Mouse (Mus musculus) limb, embryonic 14.5 days (tissue): ENCODE measurements around the gene Atpif1. TPM values are rescaled to one million over a fixed set of nuclear protein-coding genes. Genes with fewer than 3 reads are reported as not detected.

Experiments used
- ATAC-seq: fragments of 200-750 bp; cut with Nextera tagmentation; 2 replicates; pipeline ENCODE4 v1.8.0; 2017; ENCODE audit warnings: low read depth, moderate number of reproducible peaks, moderate TSS enrichment; ENCODE audit not compliant: low FRiP score
- DNase-seq: peaks from one replicate; pipeline ENCODE4 v3.0.0-alpha.2; 2015; ENCODE audit warnings: low spot score
- H3K27ac ChIP-seq: fragments of 300-500 bp; sonication (generic); replicated peaks from 2 replicates; pipeline ENCODE4 v1.5.1; 2014; ENCODE audit warnings: low read depth, mild to moderate bottlenecking, low read length, moderate library complexity, mixed read lengths
- H3K27me3 ChIP-seq: fragments of 300-500 bp; sonication (generic); 2 replicates; pipeline ENCODE4 v1.6.1; 2014; ENCODE audit warnings: low read length, mixed read lengths; ENCODE audit not compliant: control insufficient read depth, insufficient read depth
- H3K36me3 ChIP-seq: fragments of 300-500 bp; sonication (generic); 2 replicates; pipeline ENCODE4 v1.6.1; 2014; ENCODE audit warnings: mild to moderate bottlenecking, low read length, moderate library complexity, mixed read lengths; ENCODE audit not compliant: control insufficient read depth, insufficient read depth
- H3K4me1 ChIP-seq: fragments of 300-500 bp; sonication (generic); 2 replicates; pipeline ENCODE4 v1.6.1; 2014; ENCODE audit warnings: antibody characterized with exemption, low read length, mixed read lengths; ENCODE audit not compliant: control insufficient read depth, insufficient read depth
- H3K4me2 ChIP-seq: fragments of 300-500 bp; sonication (generic); replicated peaks from 2 replicates; pipeline ENCODE4 v1.6.1; 2014; ENCODE audit warnings: low read depth, mild to moderate bottlenecking, low read length, moderate library complexity; ENCODE audit not compliant: severe bottlenecking
- H3K4me3 ChIP-seq: fragments of 300-500 bp; sonication (generic); replicated peaks from 2 replicates; pipeline ENCODE4 v1.5.1; 2014; ENCODE audit warnings: low read length
- H3K9ac ChIP-seq: fragments of 300-500 bp; sonication (generic); 2 replicates; pipeline ENCODE4 v1.6.1; 2014; ENCODE audit warnings: mild to moderate bottlenecking, low read depth, low read length, moderate library complexity; ENCODE audit not compliant: severe bottlenecking
- H3K9me3 ChIP-seq: fragments of 300-500 bp; sonication (generic); 2 replicates; pipeline ENCODE4 v1.6.1; 2016; ENCODE audit warnings: low read length; ENCODE audit not compliant: control insufficient read depth
- POLR2A ChIP-seq: fragments of 200-500 bp; IDR thresholded peaks from 2 replicates; pipeline ENCODE4 v1.8.0; 2012; ENCODE audit warnings: inconsistent platforms, mild to moderate bottlenecking, moderate library complexity, borderline replicate concordance; ENCODE audit not compliant: insufficient read depth, insufficient read length; ENCODE audit errors: extremely low read depth
- WGBS: fragments of 180-500 bp; shearing (Covaris S2); extraction: QIAGEN DNeasy Blood & Tissue Kit; methylation state at CpG from one replicate; pipeline ENCODE4 v1.1.7; 2014; 5-methylcytosine and 5-hydroxymethylcytosine counted together
- polyA plus RNA-seq, 2 experiments: library from polyadenylated mRNA; depleted of rRNA in 1 of 2; stranded (reverse) in 1 of 2; unstranded in 1 of 2; fragments of >200 nt; fragmentation: Nextera tagmentation in 1 of 2; extraction: Ambion mirVana in 1 of 2; gene quantifications; 2 replicates each; pipeline versions ENCODE4 v1.2.1 to v1.2.3; 2012 to 2014

Gene Atpif1
- polyA plus RNA-seq, 2 experiments, result 583 to 986 TPM

DNA sequence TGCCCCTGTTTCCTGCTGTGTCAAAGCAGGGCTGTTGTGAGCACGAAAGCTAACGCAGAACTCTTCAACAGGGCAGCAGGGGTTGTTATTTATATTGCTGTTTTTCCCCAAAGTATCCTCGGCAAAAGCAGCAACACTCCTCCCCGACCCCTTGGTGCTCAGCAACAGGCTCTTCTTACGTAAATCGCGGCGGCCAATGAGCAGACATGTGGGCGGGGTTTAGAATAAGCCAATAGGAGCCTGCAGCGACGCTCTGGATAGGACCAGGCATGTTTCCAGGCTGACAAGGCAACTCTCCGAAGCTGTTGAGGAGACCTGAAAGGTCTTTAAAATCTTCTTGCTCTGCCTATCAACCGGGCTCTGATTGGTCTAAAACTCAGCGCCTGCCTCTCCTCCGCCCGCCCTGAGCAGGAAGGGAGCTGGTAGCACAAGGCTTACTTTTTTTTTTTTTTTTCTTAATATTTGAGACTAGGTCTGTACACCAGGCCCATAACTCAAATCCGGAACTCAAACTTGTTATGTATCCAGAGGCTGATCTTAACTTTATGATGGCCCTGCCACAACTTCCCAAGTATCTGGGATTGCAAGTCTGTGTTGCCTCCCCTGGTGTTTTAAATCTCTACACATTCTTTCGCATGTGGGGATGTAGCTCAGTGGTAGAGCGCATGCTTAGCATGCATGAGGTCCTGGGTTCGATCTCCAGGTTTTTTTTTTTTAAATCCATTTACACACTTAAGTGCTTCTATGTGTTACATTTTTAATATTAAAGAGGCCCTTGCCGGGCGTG is 17.9 kb downstream of the Atpif1 start:
- no peak for TF ChIP-seq POLR2A
- peak overlapping the region; percentile 97 for H3K4me2 ChIP-seq
- H3K27ac ChIP-seq, result peak overlapping the region; percentile 82
- H3K36me3 ChIP-seq, result no peaks in the 10 kb centered on the region
- H3K4me3 ChIP-seq, result peak overlapping the region; percentile 49
- DNase-seq (peak; percentile 99), ATAC-seq (peak; percentile 95)
- H3K27me3 ChIP-seq, result no peaks in the 10 kb centered on the region
- peak overlapping the region; percentile 48 for H3K9ac ChIP-seq
- H3K4me1 ChIP-seq, result no peaks in the 10 kb centered on the region; the same call in 1 of the 2 replicates
- H3K9me3 ChIP-seq, result no peaks in the 10 kb centered on the region
- 18% methylated on average over 22 of the region's 22 CpGs for WGBS

DNA sequence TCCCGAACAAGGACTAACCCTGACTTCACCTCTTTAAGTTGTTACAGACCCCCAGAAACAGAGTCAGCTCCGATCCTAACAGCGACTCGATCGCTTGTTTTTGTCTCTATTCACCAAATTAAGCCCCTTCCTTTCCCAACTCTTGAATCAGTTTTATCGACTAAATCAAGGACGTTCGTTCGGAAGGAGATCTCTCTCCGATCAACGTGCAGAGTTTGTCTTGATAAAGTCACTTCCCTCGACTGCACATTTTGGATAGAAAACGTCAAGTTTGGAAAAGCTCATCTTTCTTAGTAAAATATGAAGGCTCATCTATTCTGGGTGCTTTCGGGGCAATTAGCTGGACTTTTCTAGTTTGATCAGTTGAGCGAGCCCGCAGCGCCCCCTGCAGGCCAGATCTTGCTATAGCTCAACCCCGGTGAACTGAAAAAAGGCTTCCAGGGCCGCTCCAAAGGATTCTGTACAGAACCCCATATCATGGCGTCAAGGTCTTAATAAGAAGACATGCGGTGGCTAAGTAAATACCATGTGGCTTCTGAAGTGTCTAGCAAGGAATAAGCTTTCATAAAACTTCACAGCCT is 18.8 kb downstream of the Atpif1 start:
- no peaks in the 10 kb centered on the region; the same call in 1 of the 2 replicates for H3K4me1 ChIP-seq
- H3K27ac ChIP-seq, result peak overlapping the region; percentile 82
- ATAC-seq, result no peak
- DNase-seq, result peak; percentile 94
- H3K4me2 ChIP-seq, result peak overlapping the region; percentile 97
- no peaks in the 10 kb centered on the region for H3K9me3 ChIP-seq
- TF ChIP-seq POLR2A, result no peak
- peak overlapping the region; percentile 49 for H3K4me3 ChIP-seq
- H3K9ac ChIP-seq, result peak overlapping the region; percentile 48
- no peaks in the 10 kb centered on the region for H3K27me3 ChIP-seq
- H3K36me3 ChIP-seq, result no peaks in the 10 kb centered on the region
- WGBS, result 3% methylated on average over 21 of the region's 21 CpGs

DNA sequence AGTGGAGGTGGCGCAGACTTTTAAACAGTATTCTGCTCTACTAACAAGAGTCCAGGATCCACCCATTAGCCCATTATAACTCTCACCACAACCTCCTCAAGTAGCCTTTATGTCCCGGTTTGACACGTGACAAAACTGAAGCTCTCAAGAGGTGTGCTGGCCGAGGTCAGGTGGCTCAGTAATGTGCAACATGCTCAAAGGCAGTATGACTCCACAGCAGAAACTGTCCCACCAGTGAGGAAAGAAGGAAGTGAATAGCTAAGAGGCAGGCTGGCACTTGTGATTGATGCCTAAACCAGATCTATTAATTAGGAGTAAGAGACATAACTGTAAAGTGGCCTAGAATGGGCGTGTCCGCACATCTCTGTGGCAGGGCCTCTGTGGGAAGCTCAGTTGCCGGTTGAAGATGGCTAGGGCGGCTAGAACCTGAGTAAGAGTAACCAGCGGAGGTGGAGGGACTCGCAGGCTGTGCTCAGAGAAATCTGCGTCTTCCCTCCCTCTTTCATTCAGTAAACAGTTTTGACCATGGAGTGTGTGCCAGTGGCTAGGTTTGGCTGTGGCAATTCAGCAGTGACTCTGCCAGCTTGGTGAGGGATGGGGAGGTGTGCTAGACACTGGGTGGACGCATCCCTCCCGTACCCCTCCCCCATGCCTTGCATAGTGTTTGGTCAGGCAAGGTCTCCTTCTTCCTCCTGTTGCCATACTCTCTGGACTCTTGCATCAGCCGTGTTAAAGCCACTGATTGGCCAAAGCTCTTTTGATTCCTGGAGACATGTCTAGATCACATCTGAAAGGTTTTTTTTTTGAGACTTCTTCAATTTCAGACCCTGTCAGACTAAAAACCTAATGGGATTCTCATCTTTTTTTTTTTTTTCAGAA is 19.8 kb downstream of the Atpif1 start:
- H3K9me3 ChIP-seq, result no peaks in the 10 kb centered on the region
- H3K4me1 ChIP-seq, result no peaks in the 10 kb centered on the region; the same call in 1 of the 2 replicates
- H3K4me2 ChIP-seq, result peak overlapping the region; percentile 97; the same call in 1 of the 2 replicates
- no peak overlapping the region for H3K9ac ChIP-seq
- H3K36me3 ChIP-seq, result no peaks in the 10 kb centered on the region
- H3K27ac ChIP-seq, result no peak overlapping the region
- no peak overlapping the region for H3K4me3 ChIP-seq
- ATAC-seq (no peak), DNase-seq (no peak)
- TF ChIP-seq POLR2A, result no peak
- 30% methylated on average over 14 of the region's 14 CpGs for WGBS
- H3K27me3 ChIP-seq, result no peaks in the 10 kb centered on the region

DNA sequence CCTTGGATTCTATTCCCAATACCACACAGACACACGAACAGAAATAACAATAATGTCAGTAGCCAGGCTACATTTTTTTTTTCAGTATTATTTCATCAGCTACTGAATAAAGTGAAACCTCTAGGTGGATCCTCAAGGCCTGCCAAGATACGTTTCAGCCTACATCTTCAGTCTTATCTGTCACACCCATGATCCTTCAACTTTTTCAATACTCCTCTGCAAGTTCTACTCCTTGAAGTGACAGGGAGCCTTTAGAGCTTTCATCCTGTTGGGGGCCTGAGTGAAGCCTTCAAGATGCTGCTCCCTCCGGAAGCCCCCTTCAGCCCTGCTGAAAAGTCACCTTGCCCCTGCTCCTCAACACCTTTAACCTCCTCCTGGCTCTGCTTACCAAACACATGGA is 21.4 kb downstream of the Atpif1 start:
- no peak for ATAC-seq

DNA sequence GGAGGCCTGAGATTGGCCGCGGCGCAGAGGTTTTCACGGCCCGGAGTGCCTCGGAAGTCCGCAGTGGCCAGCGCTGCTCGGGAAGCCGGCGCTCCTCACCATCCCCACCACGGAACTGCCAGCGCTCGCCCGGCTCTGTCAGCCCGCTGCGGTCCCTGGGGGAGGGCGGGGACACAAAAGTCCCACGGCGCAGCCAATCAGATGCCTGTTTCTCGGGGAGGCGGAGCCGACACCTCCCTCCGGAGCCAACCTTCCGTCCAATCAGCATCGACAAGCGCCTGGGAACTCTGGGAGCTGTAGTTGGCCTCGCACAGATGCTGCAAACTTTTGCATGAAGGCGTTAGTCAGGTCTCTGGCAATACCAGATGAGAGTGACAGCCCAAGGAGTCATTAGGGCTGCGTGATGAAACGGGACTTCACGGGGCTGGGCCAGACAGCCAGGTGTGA is 23.1 kb downstream of the Atpif1 start, which contains the start of gene Sesn2:
Gene Sesn2, minus strand, starts transcription at position 150 of the 447 bp plus-strand sequence.
- Histone ChIP-seq H3K27ac (peak within 1 kb of the TSS; percentile 44), H3K4me3 (peak within 1 kb of the TSS; percentile 87), H3K27me3 (no peaks in the 10 kb centered on the region), H3K36me3 (no peaks in the 10 kb centered on the region), H3K9me3 (no peaks in the 10 kb centered on the region), H3K9ac (peak within 1 kb of the TSS; percentile 62), H3K4me1 (no peaks in the 10 kb centered on the region; the same call in 1 of the 2 replicates), H3K4me2 (peak within 1 kb of the TSS; percentile 89)
- ATAC-seq, result peak; percentile 89
- TF ChIP-seq POLR2A, result peak; percentile 78; the same call in 1 of the 2 replicates
- peak; percentile 98 for DNase-seq
- WGBS, result under 1% methylated on average over 32 of the region's 32 CpGs

More for the DNA sequence above, 21.4 kb downstream of the Atpif1 start:
- Histone ChIP-seq H3K4me2 (no peak overlapping the region), H3K36me3 (no peaks in the 10 kb centered on the region), H3K9me3 (no peaks in the 10 kb centered on the region), H3K4me3 (no peak overlapping the region), H3K27ac (no peak overlapping the region), H3K27me3 (no peaks in the 10 kb centered on the region), H3K9ac (no peak overlapping the region), H3K4me1 (no peaks in the 10 kb centered on the region; the same call in 1 of the 2 replicates)
- WGBS, result 68% methylated on average over 3 of the region's 3 CpGs
- TF ChIP-seq POLR2A, result no peak
- DNase-seq, result no peak
